Mouse (Mus musculus) cerebellum, postnatal 36 days (tissue): ENCODE results near the gene Pabpn1l.
"Not testable (repeated sequence)": the region's sequence is repeated elsewhere in the genome, so short reads cannot be mapped to it uniquely, and the experiment has no call there.

ENCODE experiments used
- DNase-seq, 2 experiments: peaks; one replicate each; pipeline ENCODE4 v3.0.0; 2021 to 2022; ENCODE audit warnings: mixed read lengths in 2 of 2

The Pabpn1l gene

GRCm38 (mm10) chr8:122646337-122646736, 23.8 kb upstream of the Pabpn1l start:
- no peak for DNase-seq

DNA sequence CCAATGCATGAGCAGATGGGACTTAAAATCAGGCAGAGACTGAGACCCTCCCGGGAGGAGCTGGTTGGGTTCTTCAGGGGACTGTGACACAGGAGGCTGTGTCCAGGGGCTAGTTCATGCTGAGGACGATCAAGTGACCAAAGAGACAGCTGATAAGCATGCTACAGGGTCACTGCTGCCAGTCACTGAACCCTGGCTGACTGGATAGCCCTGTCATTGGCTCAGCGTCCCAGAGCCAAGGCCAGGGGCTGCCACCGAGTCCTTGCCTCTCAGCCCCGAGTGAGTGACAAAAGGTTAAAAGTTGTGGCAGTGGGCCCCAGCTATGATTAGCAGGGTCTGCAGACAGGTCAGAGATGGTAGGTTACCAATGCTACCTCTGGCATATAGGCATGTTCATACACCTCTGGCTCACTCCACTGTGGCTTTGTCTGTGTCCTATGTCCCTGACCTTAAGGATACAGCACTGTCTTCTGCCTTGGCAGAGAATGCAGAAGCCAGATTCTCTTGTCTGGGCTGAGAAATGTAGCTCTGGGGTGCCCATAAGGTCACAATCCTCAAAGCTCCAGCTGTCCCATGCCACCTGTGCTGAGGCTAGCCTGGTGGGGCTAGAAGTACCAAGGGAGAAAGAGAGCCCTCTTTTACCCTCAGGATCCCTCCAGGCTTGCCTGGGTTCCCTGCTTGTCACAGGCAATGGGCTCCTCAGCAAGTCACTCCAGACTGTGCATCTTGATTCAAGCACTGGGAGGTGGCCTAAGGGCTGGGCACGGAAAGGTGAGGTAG, 21.8 kb upstream of the Pabpn1l start:
- DNase-seq: no peak

DNA sequence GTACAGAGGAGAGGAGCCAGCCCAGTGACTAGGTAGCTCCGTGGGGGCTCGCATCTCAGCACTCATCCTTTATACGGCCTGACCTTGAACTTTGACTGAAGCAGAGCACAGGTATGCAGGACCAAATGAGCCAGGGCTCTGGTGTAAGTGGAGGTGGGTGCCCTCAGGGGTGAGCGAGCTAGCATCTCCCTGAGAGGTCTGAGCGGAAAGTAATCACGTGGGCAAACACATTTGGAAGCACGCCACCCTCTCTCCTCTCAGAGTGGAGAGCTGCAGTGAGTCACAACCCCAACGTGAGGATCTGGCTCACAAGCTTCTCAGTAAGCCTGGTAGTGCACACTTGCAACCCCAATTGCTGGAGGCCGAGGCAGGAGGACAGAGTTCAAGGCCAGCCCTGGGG, 19.5 kb upstream of the Pabpn1l start:
- DNase-seq: peak; percentile 57 to 60

- no peak for DNase-seq
Observed at GRCm38 (mm10) chr8:122641406-122641805, 18.9 kb upstream of the Pabpn1l start.

- no peak for DNase-seq
Observed at GRCm38 (mm10) chr8:122640825-122641224, 18.3 kb upstream of the Pabpn1l start.

- DNase-seq: peak; percentile 58 to 70
Observed at GRCm38 (mm10) chr8:122639521-122640248, 17.1 kb upstream of the Pabpn1l start.

- peak; percentile 56 to 61 for DNase-seq
Observed at GRCm38 (mm10) chr8:122638601-122639000, 16.1 kb upstream of the Pabpn1l start.

- DNase-seq: no peak
Observed at GRCm38 (mm10) chr8:122637230-122637629, 14.7 kb upstream of the Pabpn1l start.

DNA sequence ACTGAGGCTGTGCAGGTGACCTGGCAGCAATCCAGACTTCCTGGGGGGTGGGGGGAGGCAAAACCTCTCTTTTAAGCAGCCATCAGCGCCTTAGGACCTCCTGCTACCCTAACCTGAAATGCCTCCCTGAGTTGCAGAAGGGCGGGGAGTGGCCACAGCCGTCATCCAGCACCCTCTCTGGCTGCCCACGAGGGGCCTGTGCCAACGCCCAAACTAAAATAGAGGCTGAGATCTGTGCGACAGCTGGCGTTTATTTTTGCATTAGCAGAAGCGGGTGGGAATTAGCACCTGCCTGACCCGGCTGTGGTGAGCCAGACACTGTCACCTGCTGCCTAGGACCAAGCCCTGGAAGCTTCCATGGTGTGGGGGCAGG, 14.2 kb upstream of the Pabpn1l start:
- DNase-seq: no peak

DNA sequence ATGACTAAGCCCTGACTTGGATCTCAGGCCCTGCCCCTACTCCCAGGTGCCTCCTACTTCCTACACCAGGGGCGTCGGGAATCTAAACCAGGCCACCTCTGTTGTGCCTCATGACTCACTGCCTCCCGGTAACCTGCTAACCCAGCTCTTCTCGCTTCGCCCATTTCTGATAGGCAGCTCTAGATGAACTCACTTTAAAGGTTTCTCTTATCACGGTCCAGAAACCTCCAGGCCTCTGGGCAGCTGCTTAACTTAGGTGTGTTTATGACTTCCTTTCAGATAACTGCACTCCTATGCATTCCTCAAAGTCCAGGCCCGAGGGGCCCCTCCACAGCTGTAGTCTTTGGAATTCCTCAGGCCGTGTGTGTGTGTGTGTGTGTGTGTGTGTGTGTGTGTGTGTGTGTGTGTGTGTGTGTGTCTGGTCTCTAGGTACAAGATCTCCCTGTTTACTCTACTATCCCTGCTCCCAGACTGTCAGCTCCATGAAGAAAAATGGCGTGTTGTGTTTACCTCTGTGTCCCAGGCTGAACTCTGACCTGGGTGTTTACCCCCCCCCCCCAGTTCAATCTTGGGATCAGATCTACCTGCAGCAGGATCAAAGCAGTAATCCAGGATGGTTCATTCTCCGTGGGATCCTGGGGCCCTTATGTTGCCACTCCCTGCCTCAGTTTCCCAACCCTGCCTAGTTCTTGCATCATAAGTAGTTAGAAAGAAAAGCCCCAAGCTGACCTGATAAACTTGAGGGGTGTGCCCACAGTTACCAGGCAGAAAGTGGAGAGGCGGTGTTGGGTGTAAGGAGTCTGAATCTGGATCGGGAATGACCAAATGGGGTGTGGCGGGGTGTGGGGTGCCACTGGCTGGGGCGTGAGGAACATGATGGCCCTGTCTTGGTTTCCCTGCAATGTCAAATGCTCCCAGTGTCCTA, 13.6 kb upstream of the Pabpn1l start:
- DNase-seq: no peak

DNA sequence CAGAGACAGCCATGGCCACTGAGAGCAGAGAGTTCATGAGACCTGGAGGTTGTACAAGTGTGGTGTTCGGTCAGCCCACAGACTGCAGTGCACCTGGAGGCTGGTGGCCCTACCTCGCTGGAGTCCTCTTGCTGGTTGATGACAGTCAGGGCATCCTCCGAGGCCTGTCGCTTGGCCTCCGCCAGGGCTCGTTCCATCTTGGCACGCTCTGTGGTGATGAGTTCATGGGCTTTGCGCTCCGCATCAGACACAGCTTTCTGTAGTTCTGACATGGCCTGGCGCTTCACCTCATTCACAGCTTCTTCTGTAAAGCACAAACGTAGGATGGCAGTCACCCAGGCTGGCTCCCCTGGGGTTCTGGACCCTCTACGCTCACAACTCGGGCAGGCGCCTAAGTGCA, 10.7 kb upstream of the Pabpn1l start:
- DNase-seq: peak; percentile 67 to 70

- DNase-seq: not testable (repeated sequence)
Observed at GRCm38 (mm10) chr8:122632134-122632533, 9.6 kb upstream of the Pabpn1l start.

DNA sequence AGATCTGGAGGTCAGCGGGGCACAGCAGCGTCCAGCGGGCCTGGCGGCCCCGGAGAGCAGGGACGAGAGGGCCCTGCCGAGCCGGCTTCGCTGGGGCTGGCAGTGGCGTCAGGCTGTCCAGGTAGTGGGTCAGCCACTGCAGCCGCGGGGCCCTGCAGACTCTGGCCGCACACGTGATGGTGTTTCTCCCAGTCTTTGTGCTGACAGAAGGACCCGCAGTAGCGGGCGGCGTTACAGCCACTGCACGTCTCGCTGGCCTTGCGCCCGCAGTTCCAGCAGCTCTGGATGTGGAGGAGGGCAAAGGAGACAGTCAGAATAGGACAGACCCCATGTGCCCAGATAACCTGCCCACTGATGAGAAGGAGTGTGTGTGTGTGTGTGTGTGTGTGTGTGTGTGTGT, 8.2 kb upstream of the Pabpn1l start:
- no peak for DNase-seq

DNA sequence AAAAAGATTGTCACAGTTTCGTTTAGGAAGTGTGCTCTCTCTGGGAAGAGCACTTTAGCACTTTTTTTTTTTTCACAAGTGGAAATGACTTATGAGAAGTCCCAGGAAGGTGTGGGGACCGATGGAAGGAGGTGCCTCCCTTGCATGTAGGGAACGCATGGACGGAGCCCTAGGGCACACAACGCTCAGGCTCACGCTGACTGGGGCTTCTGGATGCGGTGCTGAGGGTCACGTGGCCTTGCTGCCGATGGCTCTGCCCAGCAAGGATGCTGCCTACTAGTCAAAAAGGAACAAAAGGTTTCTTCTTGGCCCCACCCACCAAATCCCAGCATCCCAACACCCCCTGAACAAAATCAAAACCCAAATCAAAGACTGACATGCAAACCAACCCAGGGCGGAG, 6.8 kb upstream of the Pabpn1l start:
- no peak for DNase-seq

- DNase-seq: no peak
Observed at GRCm38 (mm10) chr8:122626896-122627295, 4.4 kb upstream of the Pabpn1l start.

DNA sequence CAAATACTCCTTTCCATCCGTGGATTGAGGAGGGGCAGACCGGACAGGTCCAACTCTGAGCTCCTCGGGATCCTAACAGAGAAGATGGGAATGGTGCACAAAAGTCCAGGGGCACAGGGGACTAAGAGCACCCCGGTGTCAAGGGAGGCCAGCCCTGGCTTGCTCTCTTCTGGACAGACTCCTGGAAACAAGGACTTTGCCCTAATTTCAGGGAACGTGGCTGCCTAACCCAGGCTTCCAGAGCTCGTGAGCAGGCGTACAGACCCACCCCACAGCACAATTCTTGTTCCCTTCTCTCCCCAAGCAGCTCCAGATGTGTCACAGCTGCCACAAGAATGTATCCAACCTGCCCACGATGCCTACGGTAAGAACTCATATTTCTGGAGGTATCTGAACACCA, 3.3 kb upstream of the Pabpn1l start:
- no peak for DNase-seq

GRCm38 (mm10) chr8:122624653-122625052, 2.1 kb upstream of the Pabpn1l start:
- DNase-seq: no peak

DNA sequence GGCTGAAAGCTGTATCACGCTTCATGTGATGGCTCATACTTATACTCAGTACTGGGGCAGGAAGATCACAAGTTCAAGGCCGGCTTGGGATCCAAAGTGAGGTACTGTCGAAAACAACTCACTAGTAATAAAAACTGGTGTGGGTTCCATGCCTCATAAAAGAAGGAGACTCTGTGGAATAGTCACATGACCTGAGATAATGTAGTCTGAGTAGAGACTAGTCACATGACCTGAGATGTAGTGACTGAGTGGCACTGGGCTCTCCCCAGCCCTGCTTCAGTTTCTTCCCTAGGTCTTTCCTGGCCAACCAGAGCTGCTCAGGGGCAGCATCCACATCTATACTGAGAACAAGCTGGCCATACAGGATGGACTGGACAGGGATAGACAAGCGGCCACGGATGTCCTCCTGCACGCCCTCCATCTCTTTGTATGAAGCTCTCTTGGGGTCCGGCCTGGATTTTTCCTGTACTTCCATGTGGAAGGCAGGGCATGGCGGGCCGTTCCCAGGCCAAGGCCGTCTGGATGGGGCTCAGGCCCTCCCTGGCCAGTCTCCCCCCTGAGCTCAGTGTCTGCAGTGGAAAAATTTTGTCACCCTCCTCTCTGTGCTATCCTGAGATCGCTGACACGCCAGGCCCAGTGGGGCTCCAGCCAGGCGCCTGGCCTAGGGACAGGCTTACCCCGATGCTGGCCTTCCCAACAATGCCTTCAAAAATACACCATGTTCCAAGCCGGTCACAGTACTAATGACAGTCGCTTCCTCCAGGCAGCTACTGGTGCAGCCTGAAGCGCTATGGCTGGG, 1.5 kb upstream of the Pabpn1l start:
- no peak for DNase-seq

- DNase-seq: no peak
Observed at GRCm38 (mm10) chr8:122620446-122620845, 2.1 kb downstream of the Pabpn1l start.

- no peak for DNase-seq
Observed at GRCm38 (mm10) chr8:122618660-122619378, 3.7 kb downstream of the Pabpn1l start.

GRCm38 (mm10) chr8:122617947-122618546, 4.5 kb downstream of the Pabpn1l start:
- peak; percentile 90 to 91 for DNase-seq
